Mouse (Mus musculus) frontal cortex, postnatal 25 days (tissue): Measurements from ENCODE around the gene Plekhb2.
A peak's percentile ranks its signal among the peaks of the same experiment; 100 is the strongest.

ENCODE experiments used
- DNase-seq, 2 experiments: peaks; one replicate each; pipeline ENCODE4 v3.0.0; 2022; ENCODE audit warnings: low spot score in 2 of 2

Gene Plekhb2

DNA sequence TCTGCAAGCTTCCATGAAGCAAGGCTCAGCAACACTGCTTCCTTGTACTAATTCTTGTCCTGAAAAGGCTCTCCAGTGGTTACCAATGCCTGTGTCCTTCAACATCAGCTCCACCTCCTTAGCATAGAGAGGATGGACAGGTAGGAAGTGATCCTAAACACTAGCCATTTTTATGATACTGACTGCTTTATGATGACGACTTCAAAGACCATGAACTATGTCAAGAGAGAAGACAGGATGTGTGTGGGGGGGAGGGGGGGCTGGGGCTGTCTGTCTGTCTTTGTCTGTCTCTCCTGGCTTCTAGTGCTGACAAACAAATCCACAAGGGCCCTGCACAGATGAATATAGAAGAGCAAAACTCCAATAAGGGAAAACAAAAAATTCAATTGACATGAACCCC is 18.4 kb upstream of the Plekhb2 start:
- DNase-seq, result no peak

DNA sequence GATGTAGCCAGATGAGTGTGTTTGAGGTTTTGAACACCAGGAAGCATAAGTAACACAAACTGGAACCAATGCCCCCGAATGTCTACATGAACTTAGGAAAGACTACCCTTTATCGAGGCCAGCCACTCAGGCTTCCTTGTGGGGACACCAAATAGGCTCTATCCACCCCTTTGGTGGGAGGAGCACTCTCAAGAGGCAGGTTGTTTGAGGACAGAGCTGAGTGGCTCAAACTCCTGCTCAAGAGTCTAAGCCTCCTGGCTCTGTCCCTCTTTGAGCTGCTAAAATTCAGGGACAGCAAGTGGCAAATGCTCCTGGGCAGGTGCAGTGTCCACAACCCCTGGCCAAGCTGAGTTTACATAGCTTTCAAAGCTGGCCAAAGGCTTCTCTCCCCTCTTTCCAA is 14.9 kb upstream of the Plekhb2 start:
- DNase-seq, result no peak

DNA sequence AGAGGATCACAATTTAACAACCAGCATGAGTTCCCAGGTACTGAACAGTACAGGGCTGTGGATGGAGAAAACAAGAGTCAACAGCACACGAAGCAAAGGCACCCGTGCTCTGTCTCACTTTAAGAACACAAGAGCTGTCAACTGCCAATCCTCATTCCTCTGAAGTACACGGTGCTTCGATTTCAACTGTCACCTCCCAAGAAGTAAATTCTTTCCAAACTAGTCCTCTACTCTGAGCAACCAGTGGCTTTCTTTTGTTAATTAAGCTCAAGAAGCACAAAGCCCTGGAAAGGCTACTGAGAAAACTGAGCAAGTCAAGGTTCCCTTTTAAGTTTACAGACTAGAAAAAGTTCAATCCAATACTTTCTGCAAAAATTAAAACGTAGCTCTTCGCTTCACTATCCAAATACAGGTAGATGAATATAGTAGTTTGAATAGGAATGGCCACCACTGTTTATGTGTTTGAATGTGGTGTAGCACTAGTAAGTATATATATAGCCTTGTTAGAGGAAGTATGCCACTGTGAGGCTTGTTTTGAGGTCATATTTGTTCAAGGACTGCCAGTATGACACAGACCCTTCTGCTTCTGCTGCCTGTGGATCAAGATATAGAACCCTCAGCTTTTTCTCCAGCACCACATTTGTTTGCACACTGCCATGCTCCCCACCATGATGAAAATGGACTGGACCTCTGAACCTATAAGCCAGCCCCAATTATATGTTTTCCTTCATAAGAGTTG is 11.7 kb upstream of the Plekhb2 start:
- no peak for DNase-seq

DNA sequence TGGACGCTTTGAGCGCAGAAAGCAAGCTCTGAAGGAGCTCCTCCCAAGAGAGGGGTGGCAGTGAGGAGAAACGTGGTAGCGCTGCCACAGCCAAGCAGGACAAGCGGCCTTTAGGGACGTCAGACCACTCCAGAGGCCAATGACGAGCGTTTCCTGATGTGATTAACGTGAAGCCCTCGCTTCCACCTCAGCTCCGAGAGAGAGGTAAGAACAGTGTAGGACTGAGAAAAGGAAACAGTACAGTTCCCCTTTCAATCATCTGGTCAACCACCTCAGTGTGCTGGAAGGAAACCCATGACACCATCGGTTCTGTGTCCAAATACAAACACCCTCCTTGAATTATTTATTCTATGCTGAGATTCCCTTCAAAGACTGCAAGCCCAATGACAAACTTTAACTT is 10.5 kb upstream of the Plekhb2 start:
- DNase-seq, result no peak

DNA sequence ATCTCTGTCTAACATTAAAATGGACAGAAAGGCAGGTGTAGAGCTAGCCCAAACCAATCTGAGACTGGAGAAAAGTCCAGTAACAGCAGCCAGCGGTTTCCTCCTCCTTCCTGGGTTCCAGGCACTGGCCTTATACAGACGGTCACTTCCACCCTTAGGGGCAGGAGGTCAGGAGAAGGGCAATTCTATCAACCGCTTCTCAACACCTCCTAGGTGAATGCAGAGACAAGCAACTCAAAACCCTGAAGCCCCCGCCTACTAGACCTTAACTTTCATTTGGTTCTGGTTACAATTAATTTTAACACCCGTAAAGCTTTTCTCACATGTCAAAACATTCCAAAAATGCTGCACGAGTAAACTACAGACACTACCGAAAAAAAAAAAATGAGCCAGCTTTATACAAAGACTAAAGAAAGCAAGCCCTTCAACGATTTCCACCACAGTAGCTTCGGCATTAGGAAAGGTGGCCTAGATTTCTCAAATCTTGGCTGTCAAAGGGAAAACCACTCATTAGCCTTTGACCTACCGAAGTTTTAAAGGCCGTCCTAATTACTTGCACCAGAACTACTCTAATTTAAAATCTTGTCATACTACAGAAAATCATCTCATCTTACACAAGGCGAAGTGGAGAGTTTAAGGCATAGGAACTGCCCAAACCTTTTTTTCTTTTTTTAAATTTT is 7.9 kb upstream of the Plekhb2 start:
- no peak for DNase-seq

DNA sequence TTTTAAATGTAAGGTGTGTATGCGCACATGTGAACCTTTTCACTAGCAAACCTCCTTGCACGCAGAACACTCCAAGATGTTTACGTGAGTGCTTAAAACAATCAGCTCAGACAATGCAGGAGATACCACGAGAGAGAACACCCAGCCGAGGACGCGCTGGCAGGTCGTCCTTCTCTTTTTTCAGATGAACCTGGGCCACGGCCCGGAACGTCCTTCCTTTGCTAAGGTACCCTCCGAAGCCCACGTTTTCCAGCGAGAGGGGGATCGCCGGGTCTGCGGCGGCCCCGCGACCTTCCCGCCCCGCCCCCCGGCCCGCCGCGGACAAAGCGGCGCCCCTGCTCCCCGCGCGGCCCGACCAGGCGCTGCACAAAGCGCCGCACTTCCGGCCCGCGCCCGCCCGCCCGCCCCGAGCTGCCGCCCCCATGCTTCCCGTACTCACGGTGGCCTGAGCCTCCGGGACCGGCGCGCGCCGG is 7.4 kb upstream of the Plekhb2 start:
- DNase-seq, result peak in 1 of 2 experiments; percentile 21

DNA sequence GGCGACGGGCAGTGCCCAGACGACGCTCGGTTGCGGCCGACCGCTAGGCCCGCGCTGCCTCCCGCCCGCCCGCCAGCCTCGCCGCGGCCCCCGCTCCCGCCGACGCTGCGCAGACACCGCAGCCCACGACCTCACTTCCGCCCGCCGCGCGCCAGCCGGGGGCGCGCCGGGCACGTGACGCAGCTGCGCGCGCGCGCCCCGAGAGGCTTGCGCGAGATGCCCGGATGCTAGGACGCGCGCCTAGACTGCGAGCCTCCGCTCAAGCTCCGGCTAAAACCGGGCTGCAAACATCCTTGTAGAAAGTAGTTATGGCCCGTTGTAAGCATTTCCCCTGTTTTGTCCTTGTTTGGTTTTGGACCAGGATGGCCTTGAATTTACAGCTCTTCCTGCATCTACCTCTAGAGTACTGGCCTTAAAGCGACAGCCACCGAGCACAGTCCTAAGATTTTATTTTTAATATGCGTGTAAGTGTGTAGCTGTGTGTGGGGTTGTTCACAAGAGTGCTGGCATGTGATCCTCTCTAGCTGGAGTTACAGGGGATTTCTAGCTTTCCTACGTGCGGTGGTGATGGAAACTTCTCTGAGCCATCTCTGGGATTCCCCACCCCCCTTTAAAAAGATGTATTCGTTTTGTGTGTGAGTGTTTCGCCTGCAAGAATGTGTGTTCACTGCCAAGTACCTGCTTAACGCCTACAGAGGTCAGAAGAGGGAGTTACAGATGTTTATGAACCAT is 6.7 kb upstream of the Plekhb2 start, which contains the start of gene Fam168b:
Gene Fam168b, minus strand, starts transcription at position 179 of the 732 bp plus-strand sequence.
- DNase-seq, result peak; percentile 72 to 78

DNA sequence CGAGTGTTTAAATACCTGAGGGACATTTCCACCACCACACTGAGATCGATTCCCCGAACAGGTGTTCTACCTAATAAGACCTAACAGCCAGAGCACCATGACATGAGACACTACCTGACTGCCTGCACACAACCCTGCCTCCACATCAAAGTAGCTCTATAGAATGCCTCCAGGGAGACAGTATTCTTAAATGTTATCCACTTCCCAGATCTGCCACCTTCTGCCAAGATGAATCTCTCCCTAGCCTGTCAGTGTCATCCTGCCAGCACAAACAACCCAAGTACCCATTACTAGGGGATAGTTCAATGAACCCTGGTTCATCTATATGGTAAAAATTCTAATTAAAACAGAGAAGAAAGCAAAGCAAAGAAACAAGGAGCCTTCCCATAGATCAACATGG is 2.7 kb upstream of the Plekhb2 start:
- no peak for DNase-seq

DNA sequence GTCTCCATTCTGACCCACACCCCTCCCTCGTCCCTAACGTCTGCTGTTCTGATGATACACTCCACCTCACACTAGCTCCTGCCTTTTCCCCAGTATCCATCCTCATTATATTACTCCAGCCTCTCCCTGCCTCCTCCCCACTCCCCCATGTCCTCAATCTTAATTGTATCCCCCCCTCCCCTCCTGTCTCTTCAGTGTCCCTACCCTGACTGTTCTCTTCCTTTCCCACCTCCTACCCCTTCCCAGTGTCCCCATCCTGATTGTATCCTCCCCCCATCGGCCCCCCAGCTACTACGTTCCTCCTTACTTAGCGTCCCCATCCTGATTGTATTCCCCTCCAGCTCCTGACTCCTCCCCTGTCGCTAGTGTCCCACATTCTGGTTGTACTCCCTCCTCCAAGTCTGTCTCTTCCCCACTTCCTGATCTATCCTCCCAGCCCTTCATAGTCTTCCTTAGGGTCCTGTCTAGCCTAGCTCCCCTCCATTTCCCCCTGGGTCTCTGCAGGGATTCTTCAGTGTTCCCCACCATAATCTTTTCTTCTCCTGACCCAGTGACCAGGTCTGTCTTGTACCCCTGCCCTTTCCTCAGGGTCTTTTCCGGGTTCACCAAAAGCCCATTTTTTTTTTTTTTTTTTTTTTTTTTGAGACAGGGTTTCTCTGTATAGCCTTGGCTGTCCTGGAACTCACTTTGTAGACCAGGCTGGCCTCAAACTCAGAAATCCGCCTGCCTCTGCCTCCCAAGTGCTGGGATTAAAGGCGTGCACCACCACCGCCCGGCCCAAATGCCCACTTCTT is 764 bp downstream of the Plekhb2 start:
- DNase-seq, result no peak

DNA sequence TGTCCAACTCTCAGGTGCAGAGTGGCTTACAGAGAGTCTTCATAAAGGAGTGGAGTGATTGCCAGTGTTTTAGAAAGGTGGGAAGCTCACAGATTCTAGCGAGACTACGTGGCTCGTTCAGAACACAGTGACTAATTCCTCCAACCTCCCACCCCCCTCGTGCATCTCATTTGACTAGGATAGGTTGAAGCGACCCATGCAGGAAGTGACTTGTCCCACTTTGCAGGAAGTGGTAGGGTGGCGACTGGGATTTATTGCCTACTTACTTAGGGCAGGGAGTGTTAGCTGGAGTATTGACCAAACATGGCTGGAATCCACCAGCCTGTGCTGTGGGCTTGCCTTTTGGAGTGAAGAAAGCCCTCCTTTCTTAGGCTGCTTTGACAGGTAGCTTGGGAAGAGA is 1.8 kb downstream of the Plekhb2 start:
- no peak for DNase-seq

DNA sequence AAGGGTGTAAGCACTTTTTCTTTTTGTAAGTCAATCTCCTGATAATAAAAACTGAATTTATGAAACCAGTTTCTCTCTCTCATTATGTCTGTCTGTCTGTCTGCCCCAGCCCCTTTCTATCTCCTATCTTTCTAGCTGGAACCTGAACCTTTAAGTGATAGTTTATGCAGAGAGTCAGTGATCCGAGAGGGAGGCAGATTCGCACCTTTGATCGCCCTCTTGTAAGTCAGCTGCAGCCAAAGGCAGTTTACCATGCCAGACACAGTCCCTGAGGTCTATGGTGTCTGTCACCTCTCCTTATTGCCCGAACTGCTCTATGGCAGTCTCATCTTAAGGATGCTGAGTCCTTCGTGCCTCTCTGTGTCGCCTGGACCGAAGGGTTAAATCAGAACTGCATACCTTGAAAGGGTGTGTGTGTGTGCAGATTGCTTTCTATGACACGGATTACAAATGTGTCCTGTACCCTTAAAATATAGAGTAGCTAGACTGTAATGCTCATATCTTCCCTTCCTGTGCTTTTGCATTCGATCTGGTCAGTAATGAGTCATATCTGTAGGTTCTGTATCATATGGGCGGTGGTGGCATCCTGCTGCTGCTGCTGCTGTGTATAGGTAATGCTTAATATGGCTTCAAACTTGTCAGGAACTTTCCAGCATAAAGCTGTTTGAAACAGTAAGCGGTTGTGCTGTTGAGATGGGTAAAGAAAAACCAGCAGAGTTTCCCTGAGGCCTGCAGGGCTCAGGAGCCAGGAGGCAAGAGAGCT is 2.5 kb downstream of the Plekhb2 start:
- no peak for DNase-seq

DNA sequence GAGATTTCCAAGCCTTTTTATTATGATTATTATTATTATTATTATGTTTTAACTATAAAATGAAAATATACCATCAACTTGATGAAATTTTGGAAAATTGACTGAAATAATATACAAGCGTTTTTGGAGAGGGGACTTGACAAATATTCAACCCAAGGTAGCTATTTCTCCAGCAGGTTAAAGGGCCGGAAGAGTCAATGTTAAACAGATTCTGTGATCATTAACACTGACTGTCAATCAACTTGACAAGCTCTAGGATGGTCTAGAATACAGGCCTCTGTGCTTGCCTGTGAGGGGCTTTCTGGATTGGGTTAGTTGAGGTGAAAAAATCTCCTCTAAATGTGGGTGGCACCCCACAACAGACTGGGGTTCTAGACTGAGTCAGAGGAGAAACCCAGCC is 4.0 kb downstream of the Plekhb2 start:
- no peak for DNase-seq

DNA sequence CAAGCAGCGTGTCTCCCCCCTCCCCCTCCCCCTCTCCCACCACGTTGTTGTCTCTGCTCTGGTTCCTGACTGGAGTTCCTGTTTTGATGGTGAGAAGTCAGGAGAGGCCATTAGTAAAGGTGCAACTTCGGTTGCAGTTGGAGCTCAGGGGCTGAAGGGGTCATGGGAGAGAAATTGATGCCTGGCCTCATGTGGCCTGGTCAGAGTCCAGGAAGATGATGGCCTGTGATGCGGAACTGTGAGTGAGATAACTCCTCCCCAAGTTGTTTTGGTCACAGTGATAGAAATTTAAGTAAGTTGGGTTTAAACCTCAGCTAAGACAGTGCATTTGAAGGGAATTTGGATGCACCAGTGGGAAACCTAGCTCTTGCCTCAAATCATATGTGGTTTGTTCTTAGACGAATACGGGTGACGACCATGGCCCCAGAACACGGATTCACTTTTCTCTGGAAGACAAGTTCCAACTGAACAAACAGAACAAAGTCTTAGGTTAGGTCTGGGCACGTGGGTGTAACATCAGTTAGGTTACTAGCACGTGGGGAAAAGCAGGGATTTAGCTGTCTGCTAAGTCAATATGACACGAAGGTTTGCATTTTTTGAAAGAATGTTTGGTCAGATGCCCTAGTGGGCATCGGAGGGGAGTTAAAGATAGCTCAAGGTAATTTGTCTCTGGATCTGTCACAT is 5.4 kb downstream of the Plekhb2 start:
- DNase-seq, result no peak

DNA sequence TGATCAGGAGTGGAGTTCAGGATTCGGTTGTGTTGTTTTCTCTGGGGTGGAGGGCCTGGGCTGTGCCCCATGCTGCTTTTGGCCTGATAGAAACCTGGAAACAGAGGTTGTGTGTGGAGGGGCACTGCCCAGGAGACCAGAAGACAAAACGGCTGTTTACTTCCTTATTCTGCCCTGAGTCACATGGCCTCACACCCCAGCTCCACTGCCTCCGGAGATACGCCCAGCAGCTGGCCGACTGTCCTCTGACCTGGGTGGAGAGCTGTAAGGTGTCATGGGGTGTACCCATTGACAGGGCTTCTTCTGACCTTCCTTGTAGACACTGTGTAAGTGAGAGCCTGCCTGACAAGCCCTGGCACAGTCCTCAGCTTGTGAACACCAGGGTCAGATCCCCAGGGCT is 8.9 kb downstream of the Plekhb2 start:
- no peak for DNase-seq

DNA sequence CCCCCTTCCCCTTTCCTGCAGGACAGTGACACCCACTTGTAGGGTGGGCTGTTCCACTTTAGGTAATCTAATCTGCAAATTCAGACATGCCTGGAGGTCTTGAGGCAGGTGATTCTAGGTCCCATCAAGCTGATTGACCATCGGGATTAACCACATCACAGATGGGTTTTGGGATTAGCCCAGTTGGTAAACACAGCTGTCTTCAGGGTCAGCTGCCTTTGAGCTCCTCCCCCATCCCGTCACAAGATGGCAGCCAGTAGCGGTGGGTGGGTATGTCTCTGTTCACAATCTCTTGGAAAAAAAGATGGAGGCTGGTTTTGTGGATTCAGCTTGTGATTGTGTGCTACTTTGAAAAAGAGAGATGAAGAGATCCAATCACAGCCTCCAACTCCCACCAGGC is 10.0 kb downstream of the Plekhb2 start:
- DNase-seq, result no peak

DNA sequence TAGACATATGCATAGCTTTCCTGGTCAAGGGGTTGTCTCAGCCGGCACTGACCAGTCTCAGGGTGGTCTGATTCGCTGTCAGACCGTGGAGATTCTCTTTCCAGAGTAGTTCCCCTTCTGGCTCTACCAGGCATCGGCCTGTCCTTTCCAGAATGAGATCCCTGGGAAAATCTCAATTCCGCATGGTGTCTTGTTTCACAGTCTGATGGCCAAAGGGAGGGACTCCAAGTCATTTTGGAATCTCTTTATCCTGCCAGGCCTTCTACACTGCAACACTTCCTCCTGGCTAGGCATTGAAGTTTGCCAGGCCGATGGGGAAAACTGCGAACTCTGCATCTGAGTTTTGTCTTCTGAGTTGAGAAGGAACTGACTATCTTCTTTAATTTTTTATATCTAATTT is 10.4 kb downstream of the Plekhb2 start:
- DNase-seq, result no peak

DNA sequence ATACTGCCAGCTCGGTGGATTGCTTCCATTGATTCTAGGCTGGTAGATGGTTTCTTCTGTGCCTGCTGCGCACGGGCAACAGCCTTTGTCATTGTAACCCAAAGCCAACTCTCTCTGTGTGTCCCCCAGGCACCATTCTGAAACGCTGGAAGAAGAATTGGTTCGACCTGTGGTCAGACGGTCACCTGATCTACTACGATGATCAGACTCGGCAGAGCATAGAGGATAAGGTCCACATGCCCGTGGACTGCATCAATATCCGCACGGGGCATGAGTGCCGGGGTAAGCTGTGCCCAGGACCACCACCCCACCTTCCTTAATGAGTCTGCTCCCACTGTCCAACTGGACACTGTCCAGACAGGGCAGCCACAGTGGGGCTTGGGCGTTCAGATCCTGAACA is 13.1 kb downstream of the Plekhb2 start:
- DNase-seq, result no peak

DNA sequence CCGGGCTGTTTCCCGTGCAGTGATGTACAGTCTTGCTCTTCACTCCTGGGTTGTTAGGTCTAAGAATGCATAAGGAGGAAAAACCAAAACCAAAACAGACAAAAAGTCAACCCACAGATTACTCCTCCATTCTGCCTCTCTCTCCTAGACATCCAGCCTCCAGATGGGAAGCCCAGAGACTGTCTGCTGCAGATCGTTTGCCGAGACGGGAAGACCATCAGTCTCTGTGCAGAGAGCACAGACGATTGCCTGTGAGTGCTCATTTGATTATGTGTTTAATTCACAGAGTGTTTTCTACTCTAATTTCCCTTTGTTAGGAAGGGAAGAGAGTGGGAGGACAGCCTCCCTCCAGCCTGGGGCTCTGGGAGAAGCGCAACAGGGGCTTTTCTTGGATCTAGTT is 13.5 kb downstream of the Plekhb2 start:
- no peak for DNase-seq

DNA sequence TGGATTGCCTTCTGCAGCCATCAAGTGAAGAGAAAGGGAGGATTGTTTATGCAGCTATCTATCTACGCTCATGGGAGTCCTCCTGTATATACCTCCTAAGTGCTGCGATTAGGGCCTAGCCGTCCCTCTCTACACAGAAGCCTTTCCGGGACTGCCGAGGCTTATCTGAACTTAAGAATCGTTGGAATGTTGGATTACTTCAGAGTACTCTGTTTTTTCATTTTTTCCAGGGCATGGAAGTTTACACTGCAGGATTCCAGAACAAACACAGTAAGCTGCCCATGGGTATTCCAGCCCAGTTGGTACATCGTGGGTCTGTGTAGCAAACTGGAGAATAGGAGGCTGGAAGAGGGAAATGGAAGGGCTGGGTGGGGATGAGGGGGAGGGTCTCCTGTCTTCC is 14.5 kb downstream of the Plekhb2 start:
- DNase-seq, result no peak

DNA sequence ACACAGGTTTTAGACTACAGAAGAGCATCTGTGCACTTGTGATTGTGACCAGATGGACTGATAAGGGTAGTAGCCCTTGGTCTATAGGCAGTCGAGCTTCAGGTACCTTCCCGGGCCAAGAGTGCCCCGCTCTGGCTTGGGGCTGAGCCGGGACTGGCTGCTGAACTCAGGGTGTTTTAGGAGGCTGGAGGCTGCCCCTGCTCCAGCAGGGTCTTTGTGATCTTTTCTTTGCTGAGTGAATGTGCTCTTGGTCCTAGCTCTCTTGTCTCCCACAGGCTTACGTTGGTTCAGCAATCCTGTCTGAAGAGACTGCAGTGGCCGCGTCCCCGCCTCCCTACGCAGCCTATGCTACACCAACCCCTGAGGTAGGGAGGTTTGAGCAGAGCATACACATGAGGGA is 16.1 kb downstream of the Plekhb2 start:
- no peak for DNase-seq
